Comparison of ENCODE assay signal across 8 mouse cellular contexts in genomic region chr7:101051551-101052221, GRCm38 (mm10). TPM values are rescaled to one million over a fixed set of nuclear protein-coding genes. Genes with fewer than 3 reads are reported as not detected.
DNase-seq lines count a peak whose midpoint lies in the region; ATAC-seq and TF ChIP-seq lines count a peak whose summit lies in the region.

No protein-coding gene starts in this region.

- no peak overlapping the region for H3K4me3 ChIP-seq in CH12.LX (replicated peaks in 1 of 3; ENCODE audit: low read depth in 2 of 3, low read length in 2 of 3, poor library complexity in 1 of 3)
- H3K4me3 ChIP-seq in embryonic facial prominence, embryonic 14.5 days (ENCODE audit: low read depth, low read length): no peak overlapping the region
- H3K4me3 ChIP-seq in layer of hippocampus, adult 2 months: no peak overlapping the region

- peak; percentile 89 for TF ChIP-seq RAD21 in CH12.LX (IDR thresholded peaks at IDR 0.05; ENCODE audit: low read depth, low read length)

- peak overlapping the region; percentile 28; the same call in 1 of the 2 replicates for H3K9ac ChIP-seq in CH12.LX (ENCODE audit: insufficient read depth, low read depth)
- no peak overlapping the region for H3K9ac ChIP-seq in embryonic facial prominence, embryonic 14.5 days (ENCODE audit: low read depth, low read length)

- no peaks in the 10 kb centered on the region for H3K79me2 ChIP-seq in CH12.LX (replicated peaks; ENCODE audit: control insufficient read depth, extremely low read depth, insufficient read depth, poor library complexity, severe bottlenecking)

- DNase-seq in CH12.LX (ENCODE audit: extremely low read depth): peak; percentile 88
- peak; percentile 71 for DNase-seq in adrenal gland, postnatal 14 days
- DNase-seq in embryonic facial prominence, embryonic 14.5 days (ENCODE audit: low spot score): peak; percentile 79
- peak; percentile 70 to 80 for DNase-seq in heart, postnatal 14 days
- DNase-seq in layer of hippocampus, adult 2 months (ENCODE audit: low spot score in 2 of 2): peak; percentile 52 to 67
- peak; percentile 76 for DNase-seq in lung, postnatal 14 days
- DNase-seq in ovary, postnatal 14 days (ENCODE audit: low spot score): peak; percentile 58
- peak; percentile 46 to 49 for DNase-seq in thymus, postnatal 36 days

- H3K9me3 ChIP-seq in CH12.LX (replicated peaks; ENCODE audit: low read length): peaks cover 5% of the 10 kb centered on the region
- H3K9me3 ChIP-seq in embryonic facial prominence, embryonic 14.5 days (ENCODE audit: control insufficient read depth, low read length): no peaks in the 10 kb centered on the region

- in situ Hi-C loops in CH12.LX (cut with MboI; ENCODE audit: low pct_ligation_motif_present, low pct_unique_long_range_greater_than_20kb, low sequenced_read_pairs): no loop called here

- TF ChIP-seq POLR2A in CH12.LX (IDR thresholded peaks at IDR 0.05; ENCODE audit: low read depth, low read length): no peak

- no peak for TF ChIP-seq EP300 in CH12.LX (IDR thresholded peaks at IDR 0.05; ENCODE audit: low read length)

- ATAC-seq in embryonic facial prominence, embryonic 14.5 days (ENCODE audit: low read depth): peak; percentile 54

- no peaks in the 10 kb centered on the region for H3K27me3 ChIP-seq in CH12.LX (replicated peaks)
- no peaks in the 10 kb centered on the region for H3K27me3 ChIP-seq in embryonic facial prominence, embryonic 14.5 days (replicated peaks; ENCODE audit: control insufficient read depth, insufficient read depth, low read length)

- TF ChIP-seq CTCF in CH12.LX (conservative IDR thresholded peaks at IDR 0.05 in 1 of 2, IDR thresholded peaks at IDR 0.05 in 1 of 2; ENCODE audit: low read depth in 2 of 2, low read length in 2 of 2): peak; percentile 82 to 93
- peak; percentile 98 for TF ChIP-seq CTCF in layer of hippocampus, adult 2 months (conservative IDR thresholded peaks at IDR 0.05)

- H3K4me2 ChIP-seq in CH12.LX (ENCODE audit: insufficient read depth, low read depth, poor library complexity, severe bottlenecking): peak overlapping the region; percentile 37
- no peak overlapping the region for H3K4me2 ChIP-seq in embryonic facial prominence, embryonic 14.5 days (ENCODE audit: low read depth, low read length)

- 15% methylated on average over 11 of the region's 11 CpGs for WGBS in embryonic facial prominence, embryonic 14.5 days

- H3K4me1 ChIP-seq in CH12.LX (ENCODE audit: control insufficient read depth in 1 of 2, insufficient read depth in 2 of 2): peaks cover 20 to 52% of the 10 kb centered on the region in 2 experiments
- no peaks in the 10 kb centered on the region for H3K4me1 ChIP-seq in embryonic facial prominence, embryonic 14.5 days (ENCODE audit: control insufficient read depth, insufficient read depth, low read length)

- no peak overlapping the region; the same call in 1 of the 2 replicates for H3K27ac ChIP-seq in CH12.LX (ENCODE audit: insufficient read depth, low read depth)
- H3K27ac ChIP-seq in embryonic facial prominence, embryonic 14.5 days (replicated peaks; ENCODE audit: low read depth, low read length): no peak overlapping the region
- H3K27ac ChIP-seq in layer of hippocampus, adult 2 months: no peak overlapping the region

- no peaks in the 10 kb centered on the region for H3K36me3 ChIP-seq in CH12.LX (replicated peaks in 1 of 2; ENCODE audit: control insufficient read depth in 1 of 2, insufficient read depth in 1 of 2, low read length in 1 of 2)
- no peaks in the 10 kb centered on the region for H3K36me3 ChIP-seq in embryonic facial prominence, embryonic 14.5 days (ENCODE audit: control insufficient read depth, insufficient read depth, low read length)

- dilution Hi-C loops in CH12.LX (cut with MboI; ENCODE audit: extremely low pct_ligation_motif_present, extremely low pct_unique_long_range_greater_than_20kb, low sequenced_read_pairs): no loop called here

- intact Hi-C loops in heart, postnatal 14 days (cut with DNase I): loop anchor here (1.0 to 2.0 kb wide), 3 partner anchors 63 to 145 kb away; no protein-coding TSS in a partner anchor

TF ChIP-seq in CH12.LX, 34 proteins besides CTCF, POLR2A, EP300 and RAD21:
- TF ChIP-seq MAZ (IDR thresholded peaks at IDR 0.05; ENCODE audit: low read depth, low read length) (no peak), TCF12 (IDR thresholded peaks at IDR 0.05; ENCODE audit: low read depth, low read length) (peak; percentile 36; the same call in 1 of the 2 replicates), ZMIZ1 (IDR thresholded peaks at IDR 0.05; ENCODE audit: low read depth, low read length) (no peak), IRF4 (IDR thresholded peaks at IDR 0.05; ENCODE audit: low read depth, low read length) (0 out of 2 replicates have a peak, but pooled peaks have one; percentile 31), ZC3H11A (IDR thresholded peaks at IDR 0.05; ENCODE audit: low read depth, low read length) (peak; percentile 66), SMC3 (IDR thresholded peaks at IDR 0.05; ENCODE audit: low read depth, low read length) (peak; percentile 93), UBTF (IDR thresholded peaks at IDR 0.05; ENCODE audit: low read depth, low read length) (no peak), NELFE (IDR thresholded peaks at IDR 0.05; ENCODE audit: low read depth, low read length) (0 out of 2 replicates have a peak, but pooled peaks have one; percentile 19), POLR2AphosphoS2 (IDR thresholded peaks at IDR 0.05; ENCODE audit: low read depth, low read length) (no peak), CHD1 (IDR thresholded peaks at IDR 0.05; ENCODE audit: low read depth, low read length) (no peak), CHD2 (IDR thresholded peaks at IDR 0.05; ENCODE audit: low read length) (peak; percentile 67; the same call in 1 of the 2 replicates), USF2 (conservative IDR thresholded peaks at IDR 0.05; ENCODE audit: low read depth, low read length) (no peak), GABPA (IDR thresholded peaks at IDR 0.05; ENCODE audit: insufficient replicate concordance, low read depth, low read length) (no peak), ELF1 (IDR thresholded peaks at IDR 0.05; ENCODE audit: low read depth, low read length) (peak; percentile 24; the same call in 1 of the 2 replicates)

RNA-seq across cellular contexts. Expression of gene P2ry2, which starts 39.0 kb away (rescaled TPM):
- total RNA-seq in CH12.LX (2012; rRNA removed) (1.5 and 1.7 TPM in 2 replicates), CH12.LX (2014; rRNA removed) (0.54 and 0.87 TPM in 2 replicates)
- 1.4 and 1.9 TPM in 2 replicates for polyA plus RNA-seq in CH12.LX (2012; ENCODE audit: insufficient read length, low read depth)
- total RNA-seq in adrenal gland, postnatal 14 days (2021): 4.3 and 5.0 TPM in 2 replicates
- 2.0 and 2.3 TPM in 2 replicates for polyA plus RNA-seq in embryonic facial prominence, embryonic 14.5 days (2014; fragmentation: Nextera tagmentation; extraction: Ambion mirVana)
- 10 to 100 TPM; 20.6 to 22.1 TPM for total RNA-seq in heart, postnatal 14 days (2021)
- under 1 TPM; 0.86 to 0.87 TPM for total RNA-seq in layer of hippocampus, adult 2 months (2021)

RNA-seq across cellular contexts. Expression of gene Fchsd2, which starts 41.0 kb away (rescaled TPM):
- total RNA-seq in CH12.LX (2012; rRNA removed) (25.5 and 26.1 TPM in 2 replicates), CH12.LX (2014; rRNA removed) (23.8 and 25.9 TPM in 2 replicates)
- polyA plus RNA-seq in CH12.LX (2012; ENCODE audit: insufficient read length, low read depth): 37.5 and 38.2 TPM in 2 replicates
- total RNA-seq in adrenal gland, postnatal 14 days (2021): 21.6 and 31.8 TPM in 2 replicates
- polyA plus RNA-seq in embryonic facial prominence, embryonic 14.5 days (2014; fragmentation: Nextera tagmentation; extraction: Ambion mirVana): 20.7 and 23.9 TPM in 2 replicates
- total RNA-seq in heart, postnatal 14 days (2021): 10 to 100 TPM; 28.9 to 31.3 TPM
- 10 to 100 TPM; 38.5 to 41.2 TPM for total RNA-seq in layer of hippocampus, adult 2 months (2021)
